Mouse (Mus musculus): ENCODE results near the gene Ppfibp2. TPM values are rescaled to one million over a fixed set of nuclear protein-coding genes. Genes with fewer than 3 reads are reported as not detected.

The Ppfibp2 gene
- 7.8 TPM for polyA plus RNA-seq (2014; fragmentation: Illumina TruSeq; extraction: RNeasy Lipid Tissue Mini Kit (QIAGEN cat#74804); ENCODE audit: low read depth, low replicate concordance)

DNA sequence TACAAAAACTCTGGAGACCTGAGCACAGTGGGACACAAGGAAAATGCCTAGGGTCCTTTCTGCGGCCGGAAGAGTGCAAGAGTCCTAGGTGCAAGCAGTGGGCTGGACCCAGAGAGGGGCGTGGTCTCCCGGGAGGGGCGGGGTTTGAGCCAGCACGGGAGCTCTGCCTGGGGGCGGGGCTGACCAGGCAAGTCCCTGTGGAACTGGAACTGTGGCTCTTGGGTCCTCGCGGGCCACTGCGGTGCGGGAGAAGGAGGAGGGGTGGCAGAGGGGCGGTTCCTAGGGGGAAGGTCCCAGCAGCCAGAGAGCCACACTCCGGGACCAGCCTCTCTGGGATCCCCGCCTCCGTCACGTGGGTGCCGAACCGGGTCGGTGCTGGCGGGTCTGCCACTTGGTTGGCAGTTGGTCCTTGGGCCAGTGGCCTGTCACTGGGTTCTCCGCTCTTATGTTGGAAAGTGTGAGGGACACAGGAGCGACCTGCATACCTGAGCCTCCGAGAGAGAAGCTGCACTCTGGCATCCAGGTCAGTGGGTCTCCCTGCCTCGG, at the start of gene Ppfibp2:
Gene Ppfibp2 (plus strand): TSS at position 351 of the 546 bp plus-strand sequence.

DNA sequence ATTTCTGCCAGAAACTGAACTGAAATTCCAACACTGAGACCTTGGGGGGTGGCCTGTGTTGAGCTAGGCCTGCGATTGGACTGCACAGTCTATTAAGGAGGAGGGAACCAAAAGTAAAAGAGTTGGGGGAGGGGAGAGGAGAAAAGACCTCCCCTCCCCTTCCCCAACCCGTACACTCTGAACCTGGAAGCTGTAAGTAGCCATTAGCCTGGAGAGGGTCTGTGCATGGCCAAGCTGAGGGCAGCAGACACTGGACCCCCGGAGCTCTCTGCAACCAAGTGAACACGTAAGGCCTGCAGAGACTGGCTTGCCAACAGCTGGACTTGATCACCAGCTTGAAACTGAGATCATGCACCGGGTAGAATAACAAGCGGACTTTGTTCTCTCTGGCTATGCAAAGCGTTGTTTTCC, 27.7 kb upstream of the Ppfibp2 start, which contains the start of gene Olfml1:
Gene Olfml1 (plus strand): TSS at position 186 of the 411 bp plus-strand sequence.

DNA sequence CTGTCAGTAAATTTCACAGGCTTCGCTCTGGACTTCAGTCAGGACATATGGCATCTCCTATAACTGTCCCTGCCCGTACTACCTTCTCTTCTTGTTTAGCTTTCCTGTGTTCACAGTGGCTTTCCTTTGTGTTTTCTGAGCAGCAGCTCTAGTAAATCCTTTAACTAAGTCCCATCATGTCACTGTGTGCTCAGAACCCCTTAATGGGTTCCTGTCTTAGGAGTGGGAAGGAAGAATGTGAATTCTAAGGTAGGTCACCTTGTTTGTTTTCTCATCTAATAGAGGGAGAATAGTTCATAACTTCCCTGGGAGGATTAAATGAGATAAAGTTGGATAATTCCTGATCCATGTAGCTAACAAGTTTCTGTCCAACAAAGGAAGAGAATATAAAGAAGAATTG, 30.1 kb downstream of the Ppfibp2 start, which contains the start of gene 5330417H12Rik:
Gene 5330417H12Rik (minus strand): TSS at position 101 of the 400 bp plus-strand sequence.

DNA sequence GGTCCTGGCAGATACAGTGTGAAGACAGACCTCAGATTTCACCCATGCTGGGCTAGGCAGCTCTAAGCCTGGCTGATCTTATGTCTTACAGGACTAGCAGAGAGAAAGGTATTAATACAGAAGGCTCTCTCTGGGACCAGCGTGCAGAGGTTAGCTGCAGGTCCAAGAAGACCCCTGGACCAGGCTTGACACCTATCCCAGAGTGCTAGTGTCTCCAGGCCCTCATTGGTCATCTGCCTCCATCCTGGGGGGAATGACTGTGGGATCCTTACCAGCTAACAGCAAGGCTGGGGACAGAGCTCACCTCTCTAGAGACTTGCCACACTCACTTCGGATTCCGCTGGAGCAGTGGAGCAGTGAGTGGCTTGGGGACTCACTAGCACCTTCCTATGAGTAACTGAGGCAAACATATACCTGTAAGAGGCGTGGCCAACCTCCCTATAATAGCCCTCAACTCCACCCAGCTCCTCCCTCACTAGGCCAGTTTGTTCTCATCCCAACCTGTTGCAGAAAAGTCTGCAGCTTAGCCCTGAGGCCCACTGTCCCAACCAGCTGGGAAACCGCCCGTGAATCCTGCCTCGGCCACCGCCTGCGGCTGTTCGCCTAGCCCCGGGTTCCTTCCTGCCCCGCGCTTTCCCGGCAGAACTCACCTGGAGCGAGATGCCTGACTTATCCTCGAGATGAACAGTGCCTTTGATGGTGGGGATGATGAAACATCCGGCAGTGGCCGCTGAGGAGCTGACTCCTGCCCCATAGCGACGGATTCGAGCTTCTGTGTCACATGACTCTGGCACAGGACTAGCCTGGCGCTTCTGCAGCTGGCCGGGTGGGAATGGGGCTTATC, 162.5 kb downstream of the Ppfibp2 start, which contains the start of gene Cyb5r2:
Gene Cyb5r2 (minus strand): TSS at position 725 of the 844 bp plus-strand sequence.

Other genes starting within 250 kb of the Ppfibp2 start
- 3.1 TPM for gene Syt9, start 224.5 kb upstream of the Ppfibp2 start, polyA plus RNA-seq (2014; fragmentation: Illumina TruSeq; extraction: RNeasy Lipid Tissue Mini Kit (QIAGEN cat#74804); ENCODE audit: low read depth, low replicate concordance)
- 12.3 TPM for gene Olfml1, start 27.8 kb upstream of the Ppfibp2 start, polyA plus RNA-seq (2014; fragmentation: Illumina TruSeq; extraction: RNeasy Lipid Tissue Mini Kit (QIAGEN cat#74804); ENCODE audit: low read depth, low replicate concordance)
- not detected for gene 5330417H12Rik, start 30.0 kb downstream of the Ppfibp2 start, polyA plus RNA-seq (2014; fragmentation: Illumina TruSeq; extraction: RNeasy Lipid Tissue Mini Kit (QIAGEN cat#74804); ENCODE audit: low read depth, low replicate concordance)
- gene Cyb5r2, start 162.8 kb downstream of the Ppfibp2 start, polyA plus RNA-seq (2014; fragmentation: Illumina TruSeq; extraction: RNeasy Lipid Tissue Mini Kit (QIAGEN cat#74804); ENCODE audit: low read depth, low replicate concordance), result not detected
- gene Ovch2, start 206.0 kb downstream of the Ppfibp2 start, polyA plus RNA-seq (2014; fragmentation: Illumina TruSeq; extraction: RNeasy Lipid Tissue Mini Kit (QIAGEN cat#74804); ENCODE audit: low read depth, low replicate concordance), result not detected
- gene Olfr467, start 217.1 kb downstream of the Ppfibp2 start, polyA plus RNA-seq (2014; fragmentation: Illumina TruSeq; extraction: RNeasy Lipid Tissue Mini Kit (QIAGEN cat#74804); ENCODE audit: low read depth, low replicate concordance), result not detected
- not detected for gene Olfr469, start 230.3 kb downstream of the Ppfibp2 start, polyA plus RNA-seq (2014; fragmentation: Illumina TruSeq; extraction: RNeasy Lipid Tissue Mini Kit (QIAGEN cat#74804); ENCODE audit: low read depth, low replicate concordance)

Data from kidney, adult 10 weeks (tissue).